Comparison of ENCODE assay signal across 35 mouse cellular contexts in the genomic region with DNA sequence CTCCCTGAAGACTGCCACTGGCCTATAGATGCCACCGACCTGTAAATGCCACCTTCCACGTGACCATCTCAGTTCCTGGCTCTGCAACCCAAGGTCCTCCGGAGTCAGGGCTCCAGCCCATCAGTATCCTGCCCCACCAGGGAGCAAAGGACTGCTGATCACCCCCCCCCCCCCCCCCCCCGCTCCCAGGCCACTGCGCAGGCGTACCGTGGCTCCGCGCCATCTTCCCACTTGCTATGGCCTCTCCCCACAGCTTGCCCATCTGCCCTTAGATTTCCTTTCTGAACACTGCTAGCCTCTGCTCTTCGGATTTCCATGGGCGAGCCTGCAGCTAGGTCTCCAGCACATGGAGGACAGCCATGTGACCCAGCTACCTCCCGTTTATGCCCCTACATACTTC. TPM values are rescaled to one million over a fixed set of nuclear protein-coding genes. Genes with fewer than 3 reads are reported as not detected.
DNase-seq lines count a peak whose midpoint lies in the region; ATAC-seq and TF ChIP-seq lines count a peak whose summit lies in the region.
"Had no signal": no experiment of that assay in that cellular context is flagged by ENCODE, and none has a peak within 500 bp of the region (broad histone marks: within the 10 kb centered on the region; RNA-seq: fewer than 3 reads in every experiment).

No protein-coding gene starts in this region.

- H3K9ac ChIP-seq in hindbrain, postnatal 0 days (replicated peaks; ENCODE audit: low read length): no peak overlapping the region
- no peak overlapping the region for H3K9ac ChIP-seq in hindbrain, embryonic 14.5 days
- H3K9ac ChIP-seq: forebrain, embryonic 13.5 days; liver, embryonic 13.5 days had no signal

- H3K4me3 ChIP-seq in hindbrain, postnatal 0 days (ENCODE audit: low read length): no peak overlapping the region
- H3K4me3 ChIP-seq in hindbrain, embryonic 14.5 days (replicated peaks; ENCODE audit: low read length): no peak overlapping the region
- peak overlapping the region; percentile 30 for H3K4me3 ChIP-seq in cerebellum, adult 2 months (replicated peaks; ENCODE audit: insufficient read depth, low read depth, low read length)
- H3K4me3 ChIP-seq in layer of hippocampus, adult 2 months: no peak overlapping the region
- H3K4me3 ChIP-seq: forebrain, embryonic 13.5 days; heart, embryonic 10.5 days; liver, embryonic 13.5 days; megakaryocyte, embryonic 14.5 days; myocyte had no signal

- peaks cover 9% of the 10 kb centered on the region; the same call in 1 of the 2 replicates for H3K27me3 ChIP-seq in hindbrain, postnatal 0 days (ENCODE audit: insufficient read depth, low read length)
- peaks cover 24% of the 10 kb centered on the region for H3K27me3 ChIP-seq in hindbrain, embryonic 14.5 days (ENCODE audit: control insufficient read depth, insufficient read depth, low read length)
- no peaks in the 10 kb centered on the region for H3K27me3 ChIP-seq in cerebellum, adult 2 months (ENCODE audit: control insufficient read depth, insufficient read depth, low read length)

- ATAC-seq in hindbrain, postnatal 0 days: no peak
- no peak for ATAC-seq in hindbrain, embryonic 14.5 days (ENCODE audit: low FRiP score)
- ATAC-seq: activated CD4-positive, CD25-positive, alpha-beta regulatory T cell, adult 4 months; forebrain, embryonic 13.5 days; midbrain, embryonic 16.5 days had no signal

- TF ChIP-seq CTCF in hindbrain, postnatal 0 days (IDR thresholded peaks at IDR 0.05; ENCODE audit: low read depth): no peak
- TF ChIP-seq CTCF in cerebellum, adult 2 months (IDR thresholded peaks at IDR 0.05; ENCODE audit: borderline replicate concordance, insufficient read depth, low read depth, low read length): no peak
- TF ChIP-seq CTCF in layer of hippocampus, adult 2 months (conservative IDR thresholded peaks at IDR 0.05): no peak

- H3K36me3 ChIP-seq in hindbrain, postnatal 0 days (ENCODE audit: insufficient read depth, low read length): no peaks in the 10 kb centered on the region
- H3K36me3 ChIP-seq in hindbrain, embryonic 14.5 days (replicated peaks; ENCODE audit: control insufficient read depth, insufficient read depth): no peaks in the 10 kb centered on the region
- H3K36me3 ChIP-seq: heart, embryonic 10.5 days; liver, embryonic 13.5 days had no signal

- 77% methylated on average over 11 of the region's 12 CpGs for WGBS in hindbrain, postnatal 0 days
- WGBS in hindbrain, embryonic 14.5 days: 84% methylated on average over 8 of the region's 12 CpGs
- WGBS in cerebellum, adult 2 months: 16% methylated on average over 11 of the region's 12 CpGs

- no peaks in the 10 kb centered on the region for H3K4me1 ChIP-seq in hindbrain, postnatal 0 days (ENCODE audit: insufficient read depth, low read length)
- no peaks in the 10 kb centered on the region; the same call in 1 of the 2 replicates for H3K4me1 ChIP-seq in hindbrain, embryonic 14.5 days (replicated peaks; ENCODE audit: control insufficient read depth, insufficient read depth, low read length)
- peaks cover 12% of the 10 kb centered on the region for H3K4me1 ChIP-seq in cerebellum, adult 2 months (ENCODE audit: control insufficient read depth, insufficient read depth, low read length)
- H3K4me1 ChIP-seq: liver, embryonic 13.5 days had no signal

- DNase-seq in hindbrain, postnatal 0 days (ENCODE audit: low spot score): no peak
- DNase-seq in hindbrain, embryonic 14.5 days (ENCODE audit: low spot score): no peak
- peak; percentile 10 for DNase-seq in ZHBTc4 (ENCODE audit: low read depth, low spot score)
- peak in 1 of 2 experiments; percentile 62 for DNase-seq in cerebellum, adult 2 months
- DNase-seq in cerebellum, postnatal 25 days: peak; percentile 68 to 80
- DNase-seq in layer of hippocampus, adult 2 months (ENCODE audit: low spot score in 2 of 2): no peak
- DNase-seq in left cerebral cortex, adult 9 months (ENCODE audit: low spot score in 2 of 2): no peak
- no peak for DNase-seq in right cerebral cortex, postnatal 14 days
- DNase-seq: adrenal gland, adult 8-10 months; kidney, adult 18-20 months; kidney, postnatal 4 days; liver, embryonic 13.5 days; lung, adult 2 months; lung, postnatal 14 days; right cerebral cortex, adult 18-20 months had no signal

- no peak overlapping the region for H3K4me2 ChIP-seq in hindbrain, postnatal 0 days (ENCODE audit: low read depth, low read length)
- H3K4me2 ChIP-seq in hindbrain, embryonic 14.5 days (replicated peaks): no peak overlapping the region
- H3K4me2 ChIP-seq: forebrain, embryonic 13.5 days; liver, embryonic 13.5 days had no signal

- H3K9me3 ChIP-seq in hindbrain, postnatal 0 days (ENCODE audit: low read length): no peaks in the 10 kb centered on the region
- no peaks in the 10 kb centered on the region for H3K9me3 ChIP-seq in hindbrain, embryonic 14.5 days (ENCODE audit: control insufficient read depth, low read length)
- H3K9me3 ChIP-seq: forebrain, embryonic 13.5 days; heart, embryonic 10.5 days; liver, embryonic 13.5 days; megakaryocyte, embryonic 14.5 days had no signal

- no peak for TF ChIP-seq POLR2A in cerebellum, adult 2 months (IDR thresholded peaks at IDR 0.05; ENCODE audit: borderline replicate concordance, insufficient read depth, low read length)

- peak overlapping the region; percentile 0; the same call in 1 of the 2 replicates for H3K27ac ChIP-seq in hindbrain, postnatal 0 days
- H3K27ac ChIP-seq in hindbrain, embryonic 14.5 days: no peak overlapping the region
- 0 out of 2 replicates have a peak overlapping the region, but pooled peaks have one; percentile 64 for H3K27ac ChIP-seq in cerebellum, adult 2 months (ENCODE audit: insufficient read depth, low read length)
- H3K27ac ChIP-seq in layer of hippocampus, adult 2 months: no peak overlapping the region
- H3K27ac ChIP-seq: forebrain, embryonic 13.5 days; heart, embryonic 10.5 days; liver, embryonic 13.5 days had no signal

RNA-seq across cellular contexts. Expression of a gene that starts 5.7 kb away (rescaled TPM):
- total RNA-seq in hindbrain, postnatal 0 days (2014; rRNA removed): 0.07 TPM in 1 of 2 replicates, not detected in the other
- 0.05 TPM in 1 of 2 replicates, not detected in the other for polyA plus RNA-seq in hindbrain, postnatal 0 days (2015; fragmentation: Nextera tagmentation; extraction: Ambion mirVana)
- polyA plus RNA-seq in hindbrain, embryonic 14.5 days (2014; fragmentation: Nextera tagmentation; extraction: Ambion mirVana): 0.08 TPM in 1 of 2 replicates, not detected in the other
- polyA plus RNA-seq in cerebellum, adult 2 months (2012; rRNA removed): 0.11 and 0.34 TPM in 2 replicates
- total RNA-seq in layer of hippocampus, adult 2 months (2021): not detected
- total RNA-seq: gastrocnemius, adult 18-20 months; gastrocnemius, postnatal 4 days; hematopoietic stem cell, adult 5-6 weeks; layer of hippocampus, postnatal 10 days; MEL had no signal
- polyA plus RNA-seq: activated CD4-positive, CD25-positive, alpha-beta regulatory T cell, adult 4 months; forebrain, embryonic 13.5 days; heart, postnatal 0 days; midbrain, embryonic 16.5 days; myocyte; neural tube, embryonic 14.5 days had no signal

RNA-seq across cellular contexts. Expression of a gene that starts 6.1 kb away (rescaled TPM):
- not detected in 2 replicates for total RNA-seq in hindbrain, postnatal 0 days (2014; rRNA removed)
- polyA plus RNA-seq in hindbrain, postnatal 0 days (2015; fragmentation: Nextera tagmentation; extraction: Ambion mirVana): not detected in 2 replicates
- not detected in 2 replicates for polyA plus RNA-seq in hindbrain, embryonic 14.5 days (2014; fragmentation: Nextera tagmentation; extraction: Ambion mirVana)
- polyA plus RNA-seq in cerebellum, adult 2 months (2012; rRNA removed): not detected in 2 replicates
- not detected for total RNA-seq in layer of hippocampus, adult 2 months (2021)
- total RNA-seq: adrenal gland, adult 8-10 months; gastrocnemius, adult 18-20 months; gastrocnemius, postnatal 4 days; hematopoietic stem cell, adult 5-6 weeks; layer of hippocampus, postnatal 10 days; left cerebral cortex, adult 8-10 months; MEL had no signal
- polyA plus RNA-seq: activated CD4-positive, CD25-positive, alpha-beta regulatory T cell, adult 4 months; embryonic facial prominence, embryonic 14.5 days; forebrain, embryonic 13.5 days; heart, embryonic 10.5 days; heart, postnatal 0 days; kidney, embryonic 16.5 days; liver, embryonic 13.5 days; lung, adult 2 months; midbrain, embryonic 16.5 days; myocyte; neural tube, embryonic 14.5 days; small intestine, adult 2 months; stomach, embryonic 16.5 days; thymus, postnatal 0 days had no signal

RNA-seq across cellular contexts. Expression of a gene that starts 49.5 kb away (rescaled TPM):
- not detected in 2 replicates for total RNA-seq in hindbrain, postnatal 0 days (2014; rRNA removed)
- polyA plus RNA-seq in hindbrain, postnatal 0 days (2015; fragmentation: Nextera tagmentation; extraction: Ambion mirVana): not detected in 2 replicates
- not detected in 2 replicates for polyA plus RNA-seq in hindbrain, embryonic 14.5 days (2014; fragmentation: Nextera tagmentation; extraction: Ambion mirVana)
- not detected in 2 replicates for polyA plus RNA-seq in cerebellum, adult 2 months (2012; rRNA removed)
- not detected for total RNA-seq in layer of hippocampus, adult 2 months (2021)
- total RNA-seq: adrenal gland, adult 8-10 months; gastrocnemius, adult 18-20 months; gastrocnemius, postnatal 4 days; hematopoietic stem cell, adult 5-6 weeks; layer of hippocampus, postnatal 10 days; left cerebral cortex, adult 8-10 months; MEL had no signal
- polyA plus RNA-seq: activated CD4-positive, CD25-positive, alpha-beta regulatory T cell, adult 4 months; embryonic facial prominence, embryonic 14.5 days; forebrain, embryonic 13.5 days; heart, embryonic 10.5 days; heart, postnatal 0 days; kidney, embryonic 16.5 days; limb, embryonic 14.5 days; liver, embryonic 13.5 days; lung, adult 2 months; midbrain, embryonic 16.5 days; myocyte; neural tube, embryonic 14.5 days; small intestine, adult 2 months; stomach, embryonic 16.5 days had no signal

Comparison
In these comparisons a context has a peak if more than half of its experiments do, and no peak if none do; other contexts are left out.
1. H3K27ac ChIP-seq: peak in hindbrain, postnatal 0 days (single experiment) and cerebellum, adult 2 months (single experiment); none in hindbrain, embryonic 14.5 days (single experiment) and layer of hippocampus, adult 2 months (single experiment).
2. DNase-seq: peak in ZHBTc4 (single experiment) and cerebellum, postnatal 25 days (2 of 2); none in hindbrain, postnatal 0 days (single experiment), hindbrain, embryonic 14.5 days (single experiment), layer of hippocampus, adult 2 months (0 of 2), left cerebral cortex, adult 9 months (0 of 2) and right cerebral cortex, postnatal 14 days (single experiment).